Mouse (Mus musculus) frontal cortex, postnatal 25 days (tissue): ENCODE measurements at regions not wholly inside any gene's neighbourhood (a gene's known extent, or its start where the extent isn't known, plus 50 kb on each side); places are given as distances from the start of the nearest gene placed in this dataset.
A peak's percentile ranks its signal among the peaks of the same experiment; 100 is the strongest.

Experiments
- DNase-seq, 2 experiments: peaks; one replicate each; pipeline ENCODE4 v3.0.0; 2022; ENCODE audit warnings: low spot score in 2 of 2

DNA sequence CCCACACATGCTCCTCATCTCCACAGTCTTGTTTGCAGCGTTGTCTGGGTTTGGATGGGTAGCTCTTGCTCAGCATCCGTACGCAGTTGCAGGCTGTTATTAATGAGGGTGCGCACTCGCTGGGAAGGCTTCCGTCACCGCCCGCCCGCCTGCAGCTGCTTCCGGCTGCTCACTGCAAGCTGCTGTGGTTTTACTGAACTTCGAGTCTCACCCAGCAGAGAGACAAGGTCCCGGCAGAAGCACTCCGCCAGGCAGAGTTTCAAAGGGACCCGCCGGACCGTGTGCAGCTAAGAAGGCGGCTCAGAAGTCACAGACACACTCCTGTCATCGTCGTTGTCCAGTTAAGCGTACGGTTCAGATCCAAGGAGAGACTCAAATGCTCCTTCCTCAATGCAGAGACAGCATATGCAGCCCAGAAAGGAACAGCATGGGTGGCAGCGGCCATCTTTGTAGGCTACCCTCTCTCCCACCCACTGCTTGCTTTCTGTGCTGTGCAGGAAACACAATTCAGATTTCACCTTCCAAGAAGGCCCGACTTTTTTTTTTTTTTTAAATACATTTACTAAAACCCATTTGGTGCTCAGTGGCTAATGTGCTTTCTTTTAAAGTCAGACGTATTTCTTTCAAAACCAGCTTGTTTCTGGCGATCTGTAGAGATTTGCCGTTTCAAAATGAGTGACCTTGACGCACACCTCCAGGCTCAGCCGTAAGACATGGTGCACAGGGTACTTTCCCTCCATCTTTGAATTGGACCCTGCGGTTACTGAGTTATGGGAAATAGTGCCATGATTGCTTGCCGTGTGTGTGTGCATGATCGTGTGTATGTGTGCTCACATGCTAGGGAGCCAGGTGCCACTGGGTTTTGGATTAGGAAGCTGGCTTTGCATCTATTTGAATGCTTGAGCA lies 169.2 kb upstream of the Map3k1 start:
- no peak for DNase-seq

DNA sequence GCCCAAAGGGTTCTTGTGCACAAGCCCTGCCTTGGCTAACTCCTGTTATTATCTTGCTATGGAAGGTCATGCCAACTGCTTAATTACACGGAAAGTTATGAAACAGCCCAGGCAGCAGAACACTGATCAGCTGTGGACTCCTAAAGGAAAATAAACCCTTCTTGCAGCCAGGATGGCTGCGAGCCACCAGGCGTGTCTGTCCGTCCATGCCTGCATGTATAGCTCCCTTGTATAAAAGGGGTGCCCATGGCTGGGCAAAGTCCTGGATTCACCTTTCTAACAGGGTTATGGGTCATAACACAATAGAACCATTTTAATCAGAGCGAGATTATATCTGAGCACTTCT lies 169.9 kb upstream of the Map3k1 start:
- DNase-seq = no peak

- DNase-seq = no peak
Measured at GRCm38 (mm10) chr13:111979428-111980204, 170.8 kb upstream of the Map3k1 start.

- DNase-seq = no peak
Measured at GRCm38 (mm10) chr13:111980205-111980595, 171.4 kb upstream of the Map3k1 start.

- no peak for DNase-seq
Measured at GRCm38 (mm10) chr13:111981103-111981502, 172.3 kb upstream of the Map3k1 start.

GRCm38 (mm10) chr13:111982796-111983460 lies 174.1 kb upstream of the Map3k1 start:
- no peak for DNase-seq

GRCm38 (mm10) chr13:111984081-111984574 lies 175.3 kb upstream of the Map3k1 start:
- DNase-seq = no peak

GRCm38 (mm10) chr13:111985406-111985805 lies 176.6 kb upstream of the Map3k1 start:
- DNase-seq = no peak

DNA sequence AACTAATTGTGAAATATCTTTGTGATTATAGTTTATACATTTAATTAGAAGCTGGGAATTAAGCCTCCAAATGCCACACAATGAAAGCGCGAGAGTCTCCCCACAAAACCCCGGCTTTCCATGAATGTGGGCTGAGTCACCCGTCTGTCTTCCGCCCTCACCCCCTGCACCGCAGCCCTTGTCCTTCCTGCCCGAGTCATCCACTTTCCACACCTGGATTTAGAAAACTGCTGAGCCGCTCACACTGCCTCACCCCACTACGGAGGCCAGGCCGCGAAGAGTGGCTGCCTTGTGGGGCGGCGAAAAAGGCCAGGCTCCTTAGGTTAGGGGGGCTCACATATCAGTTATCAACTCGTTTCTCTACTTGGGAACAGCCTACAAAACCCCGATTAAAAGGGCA lies 177.9 kb upstream of the Map3k1 start:
- no peak for DNase-seq

- DNase-seq = no peak
Measured at GRCm38 (mm10) chr13:111987420-111987819, 178.6 kb upstream of the Map3k1 start.

GRCm38 (mm10) chr13:111990913-111991534 lies 182.2 kb upstream of the Map3k1 start:
- DNase-seq = no peak

DNA sequence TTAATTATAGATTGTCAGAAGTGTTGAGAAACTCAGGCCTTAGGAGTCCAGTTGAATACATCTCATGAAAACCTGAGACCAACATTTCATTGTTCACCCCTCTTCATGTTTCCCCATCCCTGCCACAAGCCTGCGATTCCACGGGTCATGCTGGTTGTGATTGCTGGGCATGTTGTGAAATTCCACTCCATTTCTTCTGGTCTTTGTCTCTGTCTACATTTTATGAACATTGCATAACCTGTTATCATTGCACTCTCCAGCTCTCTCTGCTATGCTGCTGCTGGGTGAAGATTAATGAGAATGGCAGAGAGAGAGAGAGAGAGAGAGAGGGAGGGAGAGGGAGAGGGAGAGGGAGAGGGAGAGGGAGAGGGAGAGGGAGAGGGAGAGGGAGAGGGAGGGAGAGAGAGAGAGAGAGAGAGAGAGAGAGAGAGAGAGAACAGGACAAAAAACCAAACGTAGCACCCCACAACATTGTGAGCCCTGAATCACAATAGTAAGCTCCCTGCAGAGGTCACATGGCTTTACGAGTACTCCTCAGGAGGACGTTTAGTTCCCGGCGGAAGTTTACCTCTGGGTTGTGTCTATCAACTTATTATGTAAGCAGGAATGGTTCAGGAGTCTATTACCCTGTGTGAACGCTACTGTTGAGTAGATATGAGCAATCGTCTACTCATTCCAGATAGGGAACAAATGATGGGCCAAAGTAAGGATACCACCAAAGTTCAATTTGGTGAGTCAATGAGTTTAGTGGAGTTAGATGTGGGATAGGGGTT lies 183.5 kb upstream of the Map3k1 start:
- no peak for DNase-seq

- DNase-seq = no peak
Measured at GRCm38 (mm10) chr13:111994862-111995490, 186.2 kb upstream of the Map3k1 start.

DNA sequence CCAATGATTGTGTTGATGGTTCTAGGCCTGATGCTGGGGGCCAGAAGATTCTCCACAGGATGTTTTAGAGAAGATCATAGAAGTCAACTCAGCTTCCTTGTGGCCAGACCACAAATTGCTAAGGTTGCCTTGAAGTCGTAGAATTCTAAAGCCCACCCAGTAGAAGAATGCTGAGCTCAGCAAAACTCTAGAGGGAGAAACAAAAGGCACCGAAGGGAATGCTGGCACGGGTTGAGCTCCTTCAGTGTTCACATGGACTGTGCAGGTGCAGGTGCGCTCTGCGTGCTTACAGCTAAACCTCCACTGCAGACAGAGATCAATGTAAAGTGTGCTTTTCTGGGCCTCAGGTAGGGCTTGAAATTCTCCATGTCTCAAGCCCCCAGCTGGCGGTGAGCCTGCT lies 186.9 kb upstream of the Map3k1 start:
- no peak for DNase-seq

GRCm38 (mm10) chr13:111996910-111997309 lies 188.1 kb upstream of the Map3k1 start:
- DNase-seq = peak in 1 of 2 experiments; percentile 15

GRCm38 (mm10) chr13:111997980-111998945 lies 189.5 kb upstream of the Map3k1 start:
- DNase-seq = no peak

DNA sequence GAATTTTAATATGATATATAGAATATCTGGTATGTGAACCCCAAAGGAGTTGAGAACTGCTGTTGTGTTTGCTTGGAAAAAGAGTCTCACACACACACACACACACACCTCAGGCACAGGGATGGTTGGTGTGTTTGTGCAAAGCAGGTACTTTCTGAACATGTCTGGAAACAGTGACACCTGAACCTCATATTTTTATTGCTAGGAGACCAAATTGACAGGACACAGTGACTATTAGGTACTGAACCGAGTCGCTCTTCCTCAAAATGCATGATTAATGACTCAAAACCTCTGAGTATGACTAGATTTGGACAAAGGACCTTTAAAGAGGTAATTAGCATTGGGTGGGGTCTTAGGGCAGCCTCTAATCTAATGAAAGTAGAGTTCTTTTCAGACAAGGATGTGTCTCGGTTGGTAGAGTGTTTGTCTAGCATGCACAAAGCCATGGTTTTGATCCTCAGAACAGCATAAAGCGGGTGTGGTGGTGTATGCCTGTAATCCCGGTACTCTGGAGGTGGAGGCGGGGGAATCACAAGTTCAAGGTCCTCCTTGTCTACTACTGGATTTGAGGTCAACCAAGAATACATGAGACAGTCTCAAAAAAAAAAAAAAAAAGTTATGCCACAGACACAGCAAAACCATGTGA lies 191.0 kb upstream of the Map3k1 start:
- no peak for DNase-seq

- no peak for DNase-seq
Measured at GRCm38 (mm10) chr13:112000293-112000665, 191.5 kb upstream of the Map3k1 start.

DNA sequence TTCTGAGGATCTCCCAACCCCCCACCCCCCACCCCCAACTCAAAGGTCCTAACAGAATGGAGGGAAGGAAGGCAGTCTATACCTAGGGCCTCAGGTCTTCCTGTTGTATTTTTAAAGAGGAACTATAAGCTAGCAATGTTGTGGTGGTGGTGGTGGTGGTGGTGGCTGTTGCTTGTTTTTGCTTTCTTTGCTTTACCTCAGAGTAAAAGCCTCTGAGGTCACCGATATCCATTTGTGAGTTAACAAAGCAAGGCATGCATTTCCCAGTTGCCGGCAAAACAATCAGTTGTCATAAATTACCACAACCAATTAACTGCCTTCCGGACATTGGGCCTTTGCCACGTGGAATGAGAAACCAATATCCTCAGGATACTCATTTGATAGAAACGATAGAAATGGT lies 191.9 kb upstream of the Map3k1 start:
- no peak for DNase-seq
